Mouse (Mus musculus) pancreas, adult 10 weeks (tissue): ENCODE measurements around the gene Pif1. TPM values are rescaled to one million over a fixed set of nuclear protein-coding genes. Genes with fewer than 3 reads are reported as not detected.

Experiments used
- polyA plus RNA-seq: library from polyadenylated mRNA; stranded (reverse); fragments of 350-450 nt; fragmentation: Illumina TruSeq; extraction: RNeasy Lipid Tissue Mini Kit (QIAGEN cat#74804); gene quantifications from one replicate; pipeline ENCODE4 v1.2.3, GENCODE M21; 2015; ENCODE audit warnings: low read depth, low replicate concordance; ENCODE audit not compliant: insufficient read depth

The Pif1 gene
- polyA plus RNA-seq, result not detected

GRCm38 (mm10) chr9:65586406-65587269, at the start of gene Pif1:
Pif1 (plus strand) TSS chr9:65587160.

GRCm38 (mm10) chr9:65579781-65580371, 7.1 kb upstream of the Pif1 start, which contains the start of gene Plekho2:
Plekho2 (minus strand) TSS chr9:65580040.

GRCm38 (mm10) chr9:65629025-65629766, 42.2 kb downstream of the Pif1 start, which contains the start of gene Rbpms2:
Rbpms2 (plus strand) TSS chr9:65629648.

Other genes starting within 250 kb of the Pif1 start
- gene Pdcd7, start 241.1 kb upstream of the Pif1 start, polyA plus RNA-seq, result 3.5 TPM
- gene Ubap1l, start 226.1 kb upstream of the Pif1 start, polyA plus RNA-seq, result not detected
- not detected for gene Kbtbd13, start 195.5 kb upstream of the Pif1 start, polyA plus RNA-seq
- gene Rasl12, start 188.7 kb upstream of the Pif1 start, polyA plus RNA-seq, result 6.2 TPM
- not detected for gene Slc51b, start 164.2 kb upstream of the Pif1 start, polyA plus RNA-seq
- 5.0 TPM for gene Mtfmt, start 151.4 kb upstream of the Pif1 start, polyA plus RNA-seq
- gene Spg21, start 126.2 kb upstream of the Pif1 start, polyA plus RNA-seq, result 5.7 TPM
- gene Ankdd1a, start 67.0 kb upstream of the Pif1 start, polyA plus RNA-seq, result not detected
- 5.2 TPM for gene Plekho2, start 7.1 kb upstream of the Pif1 start, polyA plus RNA-seq
- gene Rbpms2, start 42.5 kb downstream of the Pif1 start, polyA plus RNA-seq, result 1.5 TPM
- gene Oaz2, start 80.8 kb downstream of the Pif1 start, polyA plus RNA-seq, result 32.7 TPM
- 5.2 TPM for gene Zfp609, start 240.4 kb downstream of the Pif1 start, polyA plus RNA-seq